Mouse (Mus musculus) spleen, postnatal 10 days (tissue): ENCODE results near the gene Mink1.

Experiments
- DNase-seq, 2 experiments: peaks; one replicate each; pipeline ENCODE4 v3.0.0; 2021 to 2022; ENCODE audit warnings: low spot score in 2 of 2

The Mink1 gene

GRCm38 (mm10) chr11:70594253-70594989 is 31.7 kb downstream of the Mink1 start:
- DNase-seq: no peak

- DNase-seq: no peak
Measured at GRCm38 (mm10) chr11:70595638-70596037, 33.0 kb downstream of the Mink1 start.

GRCm38 (mm10) chr11:70596094-70596493 is 33.4 kb downstream of the Mink1 start:
- no peak for DNase-seq

GRCm38 (mm10) chr11:70597301-70597700 is 34.6 kb downstream of the Mink1 start:
- DNase-seq: no peak

- DNase-seq: no peak
Measured at GRCm38 (mm10) chr11:70598451-70598953, 35.8 kb downstream of the Mink1 start.

GRCm38 (mm10) chr11:70605024-70605566 is 42.4 kb downstream of the Mink1 start:
- DNase-seq: peak; percentile 54 to 79

- no peak for DNase-seq
Measured at GRCm38 (mm10) chr11:70606717-70607116, 44.0 kb downstream of the Mink1 start.

GRCm38 (mm10) chr11:70607611-70608010 is 44.9 kb downstream of the Mink1 start:
- no peak for DNase-seq

- peak; percentile 14 to 72 for DNase-seq
Measured at GRCm38 (mm10) chr11:70608381-70609066, 45.8 kb downstream of the Mink1 start.

- no peak for DNase-seq
Measured at GRCm38 (mm10) chr11:70610752-70611151, 48.1 kb downstream of the Mink1 start.

- DNase-seq: no peak
Measured at GRCm38 (mm10) chr11:70612505-70612904, 49.8 kb downstream of the Mink1 start.

GRCm38 (mm10) chr11:70615074-70615473 is 52.4 kb downstream of the Mink1 start:
- peak; percentile 48 to 79 for DNase-seq

GRCm38 (mm10) chr11:70615516-70616093 is 52.9 kb downstream of the Mink1 start, which contains the start of gene 4930544D05Rik:
Gene 4930544D05Rik (plus strand): TSS chr11:70615848.
- no peak for DNase-seq

GRCm38 (mm10) chr11:70619101-70619500 is 56.4 kb downstream of the Mink1 start, which contains the start of gene Chrne:
Gene Chrne (minus strand): TSS chr11:70619216.
- DNase-seq: no peak

- no peak for DNase-seq
Measured at GRCm38 (mm10) chr11:70621972-70622814, 59.5 kb downstream of the Mink1 start.

- DNase-seq: no peak
Measured at GRCm38 (mm10) chr11:70623053-70623742, 60.5 kb downstream of the Mink1 start.

GRCm38 (mm10) chr11:70625473-70625872 is 62.8 kb downstream of the Mink1 start:
- peak; percentile 49 to 83 for DNase-seq

- DNase-seq: no peak
Measured at GRCm38 (mm10) chr11:70626877-70627276, 64.2 kb downstream of the Mink1 start.

- DNase-seq: no peak
Measured at GRCm38 (mm10) chr11:70628431-70628830, 65.8 kb downstream of the Mink1 start.

GRCm38 (mm10) chr11:70629557-70629956 is 66.9 kb downstream of the Mink1 start:
- DNase-seq: peak in 1 of 2 experiments; percentile 61

GRCm38 (mm10) chr11:70630129-70630528 is 67.4 kb downstream of the Mink1 start:
- no peak for DNase-seq
